Mouse (Mus musculus): ENCODE measurements around the gene Stac.

The Stac gene

GRCm38 (mm10) chr9:111689680-111690483 lies at the start of gene Stac:
TSS of gene Stac (minus strand) at chr9:111690348.
- ATAC-seq (ENCODE audit: low TSS enrichment): 0 out of 2 replicates have a peak, but pooled peaks have one; percentile 13

- ATAC-seq (ENCODE audit: low TSS enrichment): no peak
Observed at GRCm38 (mm10) chr9:111739431-111740245, 49.5 kb upstream of the Stac start.

- ATAC-seq (ENCODE audit: low TSS enrichment): no peak
Observed at GRCm38 (mm10) chr9:111739026-111739425, 48.9 kb upstream of the Stac start.

- no peak for ATAC-seq (ENCODE audit: low TSS enrichment)
Observed at GRCm38 (mm10) chr9:111737796-111738195, 47.6 kb upstream of the Stac start.

- no peak for ATAC-seq (ENCODE audit: low TSS enrichment)
Observed at GRCm38 (mm10) chr9:111735931-111736330, 45.8 kb upstream of the Stac start.

GRCm38 (mm10) chr9:111731939-111732670 lies 42.0 kb upstream of the Stac start:
- no peak for ATAC-seq (ENCODE audit: low TSS enrichment)

GRCm38 (mm10) chr9:111724981-111725593 lies 34.9 kb upstream of the Stac start:
- no peak for ATAC-seq (ENCODE audit: low TSS enrichment)

GRCm38 (mm10) chr9:111714457-111714856 lies 24.3 kb upstream of the Stac start:
- no peak for ATAC-seq (ENCODE audit: low TSS enrichment)

- no peak for ATAC-seq (ENCODE audit: low TSS enrichment)
Observed at GRCm38 (mm10) chr9:111700101-111700500, 10.0 kb upstream of the Stac start.

GRCm38 (mm10) chr9:111690484-111690855 lies 322 bp upstream of the Stac start:
- ATAC-seq (ENCODE audit: low TSS enrichment): no peak

GRCm38 (mm10) chr9:111689146-111689545 lies 1.0 kb downstream of the Stac start:
- peak; percentile 38 for ATAC-seq (ENCODE audit: low TSS enrichment)

- no peak for ATAC-seq (ENCODE audit: low TSS enrichment)
Observed at GRCm38 (mm10) chr9:111684170-111684569, 6.0 kb downstream of the Stac start.

GRCm38 (mm10) chr9:111679516-111679915 lies 10.6 kb downstream of the Stac start:
- no peak for ATAC-seq (ENCODE audit: low TSS enrichment)

- ATAC-seq (ENCODE audit: low TSS enrichment): no peak
Observed at GRCm38 (mm10) chr9:111669816-111670215, 20.3 kb downstream of the Stac start.

GRCm38 (mm10) chr9:111655066-111655465 lies 35.1 kb downstream of the Stac start:
- no peak for ATAC-seq (ENCODE audit: low TSS enrichment)

GRCm38 (mm10) chr9:111644228-111644627 lies 45.9 kb downstream of the Stac start:
- ATAC-seq (ENCODE audit: low TSS enrichment): no peak

GRCm38 (mm10) chr9:111643369-111643768 lies 46.8 kb downstream of the Stac start:
- no peak for ATAC-seq (ENCODE audit: low TSS enrichment)

- ATAC-seq (ENCODE audit: low TSS enrichment): no peak
Observed at GRCm38 (mm10) chr9:111637641-111638040, 52.5 kb downstream of the Stac start.

- ATAC-seq (ENCODE audit: low TSS enrichment): no peak
Observed at GRCm38 (mm10) chr9:111632833-111633232, 57.3 kb downstream of the Stac start.

- ATAC-seq (ENCODE audit: low TSS enrichment): no peak
Observed at GRCm38 (mm10) chr9:111621191-111621590, 69.0 kb downstream of the Stac start.

- no peak for ATAC-seq (ENCODE audit: low TSS enrichment)
Observed at GRCm38 (mm10) chr9:111611341-111611740, 78.8 kb downstream of the Stac start.

- ATAC-seq (ENCODE audit: low TSS enrichment): no peak
Observed at GRCm38 (mm10) chr9:111608762-111609161, 81.4 kb downstream of the Stac start.

Data from frontal cortex, adult (tissue).